In genomic region chr16:33517627-33518026, GRCm38 (mm10) we compare ENCODE assay signal across 8 mouse cellular contexts. TPM values are rescaled to one million over a fixed set of nuclear protein-coding genes. Genes with fewer than 3 reads are reported as not detected.
DNase-seq lines count a peak whose midpoint lies in the region; ATAC-seq and TF ChIP-seq lines count a peak whose summit lies in the region.

No protein-coding gene starts in this region.

- 0 out of 2 replicates have a peak, but pooled peaks have one; percentile 27 for ATAC-seq in lung, embryonic 16.5 days (ENCODE audit: low read depth)
- no peak; the same call in 1 of the 2 replicates for ATAC-seq in embryonic facial prominence, embryonic 15.5 days (ENCODE audit: insufficient number of reproducible peaks, low FRiP score, low TSS enrichment, low read depth)
- 0 out of 2 replicates have a peak, but pooled peaks have one; percentile 11 for ATAC-seq in intestine, postnatal 0 days

- H3K9ac ChIP-seq in lung, embryonic 16.5 days (ENCODE audit: low read length), result peak overlapping the region; percentile 62; the same call in 1 of the 2 replicates
- H3K9ac ChIP-seq in embryonic facial prominence, embryonic 15.5 days, result peak overlapping the region; percentile 3; the same call in 1 of the 2 replicates
- peak overlapping the region; percentile 17; the same call in 1 of the 2 replicates for H3K9ac ChIP-seq in intestine, postnatal 0 days (ENCODE audit: low read depth, low read length)

- peaks cover 17% of the 10 kb centered on the region for H3K4me1 ChIP-seq in lung, embryonic 16.5 days (replicated peaks; ENCODE audit: control insufficient read depth, insufficient read depth, low read length)
- peaks cover 17% of the 10 kb centered on the region for H3K4me1 ChIP-seq in embryonic facial prominence, embryonic 15.5 days
- H3K4me1 ChIP-seq in intestine, postnatal 0 days (replicated peaks; ENCODE audit: control insufficient read depth, insufficient read depth, low read length), result peaks cover 12% of the 10 kb centered on the region; the same call in 1 of the 2 replicates
- H3K4me1 ChIP-seq in small intestine, adult 2 months (ENCODE audit: control insufficient read depth, insufficient read depth, insufficient read length, low read length), result peaks cover 11% of the 10 kb centered on the region

- H3K4me2 ChIP-seq in lung, embryonic 16.5 days (ENCODE audit: low read depth, low read length), result peak overlapping the region; percentile 75
- H3K4me2 ChIP-seq in embryonic facial prominence, embryonic 15.5 days (replicated peaks), result peak overlapping the region; percentile 86
- H3K4me2 ChIP-seq in intestine, postnatal 0 days (replicated peaks; ENCODE audit: low read depth), result peak overlapping the region; percentile 78

- H3K36me3 ChIP-seq in lung, embryonic 16.5 days (ENCODE audit: control insufficient read depth, insufficient read depth, low read length), result no peaks in the 10 kb centered on the region
- no peaks in the 10 kb centered on the region for H3K36me3 ChIP-seq in embryonic facial prominence, embryonic 15.5 days
- H3K36me3 ChIP-seq in intestine, postnatal 0 days (ENCODE audit: control insufficient read depth, insufficient read depth), result no peaks in the 10 kb centered on the region
- no peaks in the 10 kb centered on the region for H3K36me3 ChIP-seq in small intestine, adult 2 months (ENCODE audit: control insufficient read depth, insufficient read depth, low read length)

- 19% methylated on average over 4 of the region's 4 CpGs for WGBS in lung, embryonic 16.5 days
- WGBS in embryonic facial prominence, embryonic 15.5 days, result 27% methylated on average over 4 of the region's 4 CpGs
- WGBS in intestine, postnatal 0 days, result 28% methylated on average over 3 of the region's 4 CpGs
- WGBS in small intestine, adult 2 months, result 15% methylated on average over 4 of the region's 4 CpGs

- no peaks in the 10 kb centered on the region for H3K27me3 ChIP-seq in lung, embryonic 16.5 days (ENCODE audit: control insufficient read depth, insufficient read depth, low read depth, low read length)
- no peaks in the 10 kb centered on the region for H3K27me3 ChIP-seq in embryonic facial prominence, embryonic 15.5 days
- H3K27me3 ChIP-seq in intestine, postnatal 0 days (replicated peaks; ENCODE audit: control insufficient read depth, insufficient read depth, low read length), result no peaks in the 10 kb centered on the region
- H3K27me3 ChIP-seq in small intestine, adult 2 months (ENCODE audit: control insufficient read depth, insufficient read depth, low read length), result no peaks in the 10 kb centered on the region

- H3K9me3 ChIP-seq in lung, embryonic 16.5 days (ENCODE audit: control insufficient read depth, low read length), result no peaks in the 10 kb centered on the region
- H3K9me3 ChIP-seq in embryonic facial prominence, embryonic 15.5 days (replicated peaks), result no peaks in the 10 kb centered on the region
- no peaks in the 10 kb centered on the region for H3K9me3 ChIP-seq in intestine, postnatal 0 days (ENCODE audit: control insufficient read depth)

- H3K27ac ChIP-seq in lung, embryonic 16.5 days (ENCODE audit: low read length), result no peak overlapping the region
- H3K27ac ChIP-seq in embryonic facial prominence, embryonic 15.5 days (replicated peaks), result no peak overlapping the region
- H3K27ac ChIP-seq in intestine, postnatal 0 days (ENCODE audit: low read depth, low read length), result peak overlapping the region; percentile 15; the same call in 1 of the 2 replicates
- H3K27ac ChIP-seq in small intestine, adult 2 months (ENCODE audit: insufficient read depth, low read depth, low read length), result peak overlapping the region; percentile 41

- TF ChIP-seq POLR2A in small intestine, adult 2 months (IDR thresholded peaks at IDR 0.05; ENCODE audit: low read depth, low read length), result no peak

- no peak for TF ChIP-seq CTCF in intestine, postnatal 0 days (IDR thresholded peaks at IDR 0.05; ENCODE audit: low read depth)
- no peak for TF ChIP-seq CTCF in small intestine, adult 2 months (IDR thresholded peaks at IDR 0.05; ENCODE audit: extremely low read depth, insufficient read length, insufficient replicate concordance, low read depth, low read length)

- H3K4me3 ChIP-seq in lung, embryonic 16.5 days (ENCODE audit: low read length), result peak overlapping the region; percentile 43
- peak overlapping the region; percentile 41 for H3K4me3 ChIP-seq in embryonic facial prominence, embryonic 15.5 days (replicated peaks)
- peak overlapping the region; percentile 33; the same call in 1 of the 2 replicates for H3K4me3 ChIP-seq in intestine, postnatal 0 days (ENCODE audit: low read depth, low read length)
- H3K4me3 ChIP-seq in small intestine, adult 2 months (ENCODE audit: low read depth, low read length), result peak overlapping the region; percentile 48

- DNase-seq in lung, adult 18-20 months, result no peak
- no peak for DNase-seq in spleen, postnatal 14 days (ENCODE audit: low spot score in 2 of 2)
- DNase-seq in thymus, postnatal 25 days, result no peak
- no peak for DNase-seq in spleen, postnatal 4 days (ENCODE audit: low spot score in 2 of 2)

RNA-seq across cellular contexts. Expression of gene Slc12a8, which starts 0.5 kb away (rescaled TPM):
- polyA plus RNA-seq in lung, embryonic 16.5 days (2015; fragmentation: Nextera tagmentation; extraction: Ambion mirVana), result 0.39 and 1.0 TPM in 2 replicates
- 0.79 and 0.91 TPM in 2 replicates for polyA plus RNA-seq in embryonic facial prominence, embryonic 15.5 days (2015; fragmentation: Nextera tagmentation; extraction: Ambion mirVana)
- polyA plus RNA-seq in intestine, postnatal 0 days (2015; fragmentation: Nextera tagmentation; extraction: Ambion mirVana), result 4.9 and 6.1 TPM in 2 replicates
- 20.9 and 46.7 TPM in 2 replicates for polyA plus RNA-seq in small intestine, adult 2 months (2012; rRNA removed)

Comparison
In these comparisons a context has a peak if more than half of its experiments do, and no peak if none do; other contexts are left out.
1. H3K27ac ChIP-seq: peak in intestine, postnatal 0 days (single experiment) and small intestine, adult 2 months (single experiment); none in lung, embryonic 16.5 days (single experiment) and embryonic facial prominence, embryonic 15.5 days (single experiment).
2. H3K9ac ChIP-seq: peak in every context shown above with its lines; median percentile 62 in lung, embryonic 16.5 days; 17 in intestine, postnatal 0 days; 3 in embryonic facial prominence, embryonic 15.5 days.
3. Peak in every context shown above with its lines, with median percentiles within 50 percentile points of each other: H3K4me2 ChIP-seq and H3K4me3 ChIP-seq.